Mouse (Mus musculus) kidney, adult 8-10 months (tissue): ENCODE results near the gene Hormad2.

Experiments used
- DNase-seq, 2 experiments: peaks; one replicate each; pipeline ENCODE4 v3.0.0; 2022

The Hormad2 gene

GRCm38 (mm10) chr11:4440978-4441377 lies at the start of gene Hormad2:
Hormad2 (minus strand) TSS chr11:4441105.
- DNase-seq: peak; percentile 7 to 9

GRCm38 (mm10) chr11:4489207-4489606 lies 48.3 kb upstream of the Hormad2 start:
- no peak for DNase-seq

GRCm38 (mm10) chr11:4488798-4489197 lies 47.9 kb upstream of the Hormad2 start:
- DNase-seq: no peak

- DNase-seq: no peak
These were observed 47.5 kb upstream of the Hormad2 start for GRCm38 (mm10) chr11:4488367-4488766.

- no peak for DNase-seq
These were observed 46.6 kb upstream of the Hormad2 start for GRCm38 (mm10) chr11:4487401-4487965.

- no peak for DNase-seq
These were observed 43.6 kb upstream of the Hormad2 start for GRCm38 (mm10) chr11:4484541-4484940.

GRCm38 (mm10) chr11:4482641-4483040 lies 41.7 kb upstream of the Hormad2 start:
- peak; percentile 34 to 67 for DNase-seq

GRCm38 (mm10) chr11:4476184-4476697 lies 35.3 kb upstream of the Hormad2 start:
- DNase-seq: no peak

GRCm38 (mm10) chr11:4472464-4473179 lies 31.7 kb upstream of the Hormad2 start:
- DNase-seq: no peak

GRCm38 (mm10) chr11:4471734-4472133 lies 30.8 kb upstream of the Hormad2 start:
- no peak for DNase-seq

GRCm38 (mm10) chr11:4471251-4471650 lies 30.3 kb upstream of the Hormad2 start:
- DNase-seq: no peak

GRCm38 (mm10) chr11:4469091-4469490 lies 28.2 kb upstream of the Hormad2 start:
- DNase-seq: no peak

GRCm38 (mm10) chr11:4467436-4467835 lies 26.5 kb upstream of the Hormad2 start:
- DNase-seq: no peak

GRCm38 (mm10) chr11:4466191-4466590 lies 25.3 kb upstream of the Hormad2 start:
- peak in 1 of 2 experiments; percentile 31 for DNase-seq

GRCm38 (mm10) chr11:4464616-4465015 lies 23.7 kb upstream of the Hormad2 start:
- DNase-seq: no peak

GRCm38 (mm10) chr11:4464186-4464585 lies 23.3 kb upstream of the Hormad2 start:
- no peak for DNase-seq

- no peak for DNase-seq
These were observed 22.0 kb upstream of the Hormad2 start for GRCm38 (mm10) chr11:4462868-4463267.

GRCm38 (mm10) chr11:4461154-4461553 lies 20.2 kb upstream of the Hormad2 start:
- no peak for DNase-seq

- no peak for DNase-seq
These were observed 19.7 kb upstream of the Hormad2 start for GRCm38 (mm10) chr11:4460615-4461014.

GRCm38 (mm10) chr11:4454895-4455535 lies 14.1 kb upstream of the Hormad2 start:
- no peak for DNase-seq

GRCm38 (mm10) chr11:4452467-4453184 lies 11.7 kb upstream of the Hormad2 start:
- no peak for DNase-seq

GRCm38 (mm10) chr11:4451116-4451515 lies 10.2 kb upstream of the Hormad2 start:
- peak in 1 of 2 experiments; percentile 61 for DNase-seq

- DNase-seq: no peak
These were observed 5.4 kb upstream of the Hormad2 start for GRCm38 (mm10) chr11:4446195-4446868.
